ENCODE assay signal across 12 mouse cellular contexts in genomic region chr4:123147446-123148150, GRCm38 (mm10). TPM values are rescaled to one million over a fixed set of nuclear protein-coding genes. Genes with fewer than 3 reads are reported as not detected.
DNase-seq lines count a peak whose midpoint lies in the region; ATAC-seq lines count a peak whose summit lies in the region.
"Had no signal": no experiment of that assay in that cellular context is flagged by ENCODE, and none has a peak within 500 bp of the region (broad histone marks: within the 10 kb centered on the region; RNA-seq: fewer than 3 reads in every experiment).

No protein-coding gene starts in this region.

- no peak for ATAC-seq in erythroblast, adult 5-6 weeks (replicated peaks; ENCODE audit: low FRiP score, poor library complexity, severe bottlenecking)
- ATAC-seq: liver, postnatal 0 days had no signal

- intact Hi-C loops in left cerebral cortex, postnatal 4 days (cut with DNase I) = no loop called here

- peak; percentile 48 for DNase-seq in left cerebral cortex, adult 11 months (ENCODE audit: low spot score)
- DNase-seq in left cerebral cortex, postnatal 4 days = no peak
- peak; percentile 1 for DNase-seq in T-cell, adult 2 months (ENCODE audit: low spot score)
- DNase-seq in layer of hippocampus, adult 9-11 months = peak; percentile 55
- DNase-seq in thymus, postnatal 14 days = peak; percentile 23
- DNase-seq in adrenal gland, postnatal 25 days = no peak
- no peak for DNase-seq in c-Kit-positive CD71-positive TER-119-positive erythroid progenitor cells, embryonic 14.5 days (ENCODE audit: low spot score)
- DNase-seq: heart, adult 2 months; heart, postnatal 10 days; liver, postnatal 0 days had no signal

RNA-seq across cellular contexts. Expression of gene Ppie, which starts 7.8 kb away (rescaled TPM):
- 10 to 100 TPM; 30.3 to 31.5 TPM for total RNA-seq in left cerebral cortex, postnatal 4 days (2021)
- total RNA-seq in adrenal gland, postnatal 25 days (2021) = 44.3 and 49.8 TPM in 2 replicates
- total RNA-seq in erythroblast, adult 5-6 weeks (2015; ENCODE audit: low replicate concordance) = 5.2 and 5.6 TPM in 2 replicates
- 4.3 and 15.4 TPM in 2 replicates for total RNA-seq in erythroblast, adult 5-6 weeks (2017; ENCODE audit: low replicate concordance)

RNA-seq across cellular contexts. Expression of gene Oxct2b, which starts 31.5 kb away (rescaled TPM):
- under 1 TPM in 1 of 2 experiments, not detected in 1; 0.77 TPM for total RNA-seq in left cerebral cortex, postnatal 4 days (2021)
- not detected in 2 replicates for total RNA-seq in adrenal gland, postnatal 25 days (2021)
- total RNA-seq in erythroblast, adult 5-6 weeks (2015; ENCODE audit: low replicate concordance) = not detected in 2 replicates
- not detected in 2 replicates for total RNA-seq in erythroblast, adult 5-6 weeks (2017; ENCODE audit: low replicate concordance)
- total RNA-seq: adrenal gland, adult 18-20 months; heart, adult 2 months; heart, postnatal 10 days had no signal

RNA-seq across cellular contexts. Expression of gene Hpcal4, which starts 35.4 kb away (rescaled TPM):
- 10 to 100 TPM; 69.1 to 73.9 TPM for total RNA-seq in left cerebral cortex, postnatal 4 days (2021)
- total RNA-seq in adrenal gland, postnatal 25 days (2021) = 2.0 and 3.6 TPM in 2 replicates
- total RNA-seq in erythroblast, adult 5-6 weeks (2015; ENCODE audit: low replicate concordance) = not detected in 2 replicates
- not detected in 2 replicates for total RNA-seq in erythroblast, adult 5-6 weeks (2017; ENCODE audit: low replicate concordance)

RNA-seq across cellular contexts. Expression of gene Bmp8b, which starts 42.6 kb away (rescaled TPM):
- total RNA-seq in left cerebral cortex, postnatal 4 days (2021) = under 1 TPM; 0.34 to 0.82 TPM
- not detected in 2 replicates for total RNA-seq in adrenal gland, postnatal 25 days (2021)
- 0.19 TPM in 1 of 2 replicates, not detected in the other for total RNA-seq in erythroblast, adult 5-6 weeks (2015; ENCODE audit: low replicate concordance)
- 0.28 TPM in 1 of 2 replicates, not detected in the other for total RNA-seq in erythroblast, adult 5-6 weeks (2017; ENCODE audit: low replicate concordance)
- total RNA-seq: heart, adult 2 months; heart, postnatal 10 days had no signal

RNA-seq across cellular contexts. Expression of gene Nt5c1a, which starts 53.7 kb away (rescaled TPM):
- total RNA-seq in left cerebral cortex, postnatal 4 days (2021) = 1 to 10 TPM; 3.6 to 4.9 TPM
- 42.0 and 42.8 TPM in 2 replicates for total RNA-seq in adrenal gland, postnatal 25 days (2021)
- not detected in 2 replicates for total RNA-seq in erythroblast, adult 5-6 weeks (2015; ENCODE audit: low replicate concordance)
- total RNA-seq in erythroblast, adult 5-6 weeks (2017; ENCODE audit: low replicate concordance) = not detected in 2 replicates

Comparison
In these comparisons a context has a peak if more than half of its experiments do, and no peak if none do; other contexts are left out.
1. DNase-seq: peak in left cerebral cortex, adult 11 months (single experiment), T-cell, adult 2 months (single experiment), layer of hippocampus, adult 9-11 months (single experiment) and thymus, postnatal 14 days (single experiment); none in left cerebral cortex, postnatal 4 days (single experiment), adrenal gland, postnatal 25 days (single experiment) and c-Kit-positive CD71-positive TER-119-positive erythroid progenitor cells, embryonic 14.5 days (single experiment).
2. RNA of gene Hpcal4, which starts 35.4 kb away (total RNA-seq): 69.1 to 73.9 TPM in left cerebral cortex, postnatal 4 days; 2.0 to 3.6 TPM in adrenal gland, postnatal 25 days and not detected in erythroblast, adult 5-6 weeks; every median in the first group is over 10 times any median in the second.